Mouse (Mus musculus) ES-Bruce4 (cell line): Measurements from ENCODE around the gene Gm49486. TPM values are rescaled to one million over a fixed set of nuclear protein-coding genes. Genes with fewer than 3 reads are reported as not detected.

Source experiments
- H3K27ac ChIP-seq: 2 replicates; pipeline ENCODE4 v1.5.1; 2012; ENCODE audit warnings: low read length, inconsistent platforms; ENCODE audit not compliant: insufficient read depth
- H3K27me3 ChIP-seq: 2 replicates; pipeline ENCODE4 v1.6.1; 2012; ENCODE audit warnings: mild to moderate bottlenecking, low read length, inconsistent platforms; ENCODE audit not compliant: control insufficient read depth, poor library complexity, insufficient read depth, severe bottlenecking
- H3K36me3 ChIP-seq: 2 replicates; pipeline ENCODE4 v1.6.1; 2012; ENCODE audit warnings: inconsistent platforms, mild to moderate bottlenecking, low read length, moderate library complexity; ENCODE audit not compliant: control insufficient read depth, poor library complexity, insufficient read depth, severe bottlenecking
- H3K4me1 ChIP-seq: one replicate; pipeline ENCODE4 v1.8.1; 2011; ENCODE audit warnings: low read length; ENCODE audit not compliant: control insufficient read depth, insufficient read depth
- H3K4me3 ChIP-seq: 2 replicates; pipeline ENCODE4 v1.5.1; 2011; ENCODE audit warnings: low read depth, mild to moderate bottlenecking, low read length
- H3K9ac ChIP-seq: 2 replicates; pipeline ENCODE4 v1.6.1; 2012; ENCODE audit warnings: low read depth, mild to moderate bottlenecking, inconsistent platforms; ENCODE audit not compliant: poor library complexity, severe bottlenecking
- H3K9me3 ChIP-seq: replicated peaks from 2 replicates; pipeline ENCODE4 v1.6.1; 2012; ENCODE audit warnings: mild to moderate bottlenecking, low read length, inconsistent platforms; ENCODE audit not compliant: control insufficient read depth, poor library complexity, insufficient read depth, severe bottlenecking
- CTCF ChIP-seq: IDR thresholded peaks from one replicate; pipeline ENCODE4 v1.8.1; 2011; ENCODE audit warnings: low read depth, low read length
- EP300 ChIP-seq: IDR thresholded peaks from 2 replicates; pipeline ENCODE4 v1.6.1; 2011; ENCODE audit warnings: low read depth, low read length; ENCODE audit not compliant: insufficient read depth
- POLR2A ChIP-seq: IDR thresholded peaks from one replicate; pipeline ENCODE4 v1.8.1; 2011; ENCODE audit warnings: low read length; ENCODE audit not compliant: insufficient read depth
- polyA plus RNA-seq: library from polyadenylated mRNA; stranded (reverse); fragments of >200 nt; gene quantifications from 2 replicates; pipeline ENCODE4 v1.2.4, GENCODE M21; 2011; ENCODE audit warnings: low read depth; ENCODE audit not compliant: missing spikeins, insufficient read depth, insufficient read length

Gm49486 gene
- polyA plus RNA-seq = 1.0 TPM in 2 replicates

DNA sequence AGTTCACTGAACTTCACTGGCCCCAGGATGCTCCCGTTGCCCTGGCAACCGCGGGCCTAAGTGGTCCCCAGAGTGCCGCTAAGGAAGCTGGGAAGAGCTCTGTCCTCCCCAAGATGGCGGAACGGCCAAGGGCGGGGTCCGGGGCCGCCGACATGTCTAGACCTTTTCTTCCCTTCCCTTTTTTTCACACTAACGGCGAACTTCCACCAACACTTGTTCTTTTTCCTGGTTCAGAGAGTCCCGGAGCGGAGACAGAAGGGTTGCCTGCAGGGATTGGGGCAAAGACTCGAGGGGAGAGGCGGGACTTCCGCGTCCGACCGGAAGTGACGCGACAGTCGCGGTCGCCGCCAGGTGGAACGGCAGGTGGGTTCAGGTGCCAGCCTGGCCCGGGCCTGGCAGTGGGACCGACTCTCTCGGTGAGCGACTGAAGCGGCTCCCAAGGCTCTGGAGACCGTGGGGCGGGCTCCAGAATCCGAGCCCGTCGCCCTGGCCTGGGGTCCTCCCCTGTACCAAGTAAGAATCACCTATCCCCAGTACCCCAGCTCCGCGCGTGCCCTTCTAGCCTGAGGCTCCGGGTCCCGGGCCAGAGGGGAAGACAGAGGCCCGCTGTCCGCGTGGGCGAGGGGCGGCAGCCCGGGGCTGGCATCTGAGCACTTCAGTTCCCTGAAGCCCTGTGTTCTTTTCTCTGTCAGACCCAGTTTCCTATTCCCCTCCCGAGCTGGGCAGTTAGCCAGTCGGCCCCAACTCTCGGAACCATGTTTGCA lies at the start of gene Gm49486, which contains the start of gene Pick1:
TSS of gene Gm49486 (plus strand) at position 334 of the 764 bp plus-strand sequence.
TSS of gene Pick1 (plus strand) at position 116 of the 764 bp plus-strand sequence.
- Histone ChIP-seq H3K27ac (peak within 1 kb of the TSS; percentile 93), H3K27me3 (no peaks in the 10 kb centered on the region), H3K36me3 (peaks cover 15% of the 10 kb centered on the region), H3K4me1 (no peaks in the 10 kb centered on the region), H3K9me3 (no peaks in the 10 kb centered on the region), H3K4me3 (peak within 1 kb of the TSS; percentile 93), H3K9ac (peak within 1 kb of the TSS; percentile 79)
- TF ChIP-seq CTCF (no peak), POLR2A (peak; percentile 43), EP300 (no peak)

DNA sequence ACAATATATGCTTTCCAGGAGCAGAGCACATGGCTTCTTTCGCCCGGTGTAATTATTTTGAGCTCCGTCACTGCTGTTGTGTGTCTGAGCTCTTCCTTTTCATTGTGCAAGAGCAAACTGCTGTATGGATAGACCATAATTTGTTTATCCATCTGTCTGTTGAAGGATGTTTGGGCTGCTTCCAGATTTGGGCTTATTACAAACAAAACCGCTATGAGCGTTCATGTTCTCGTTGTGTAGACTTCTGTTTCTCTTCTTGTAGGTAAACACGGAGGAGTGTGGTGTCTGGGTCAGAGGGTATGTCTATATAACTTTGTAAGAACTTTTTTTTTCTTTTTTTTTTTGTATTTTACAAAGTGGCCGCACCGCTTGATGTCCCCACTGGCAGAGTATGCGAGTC lies 44.0 kb upstream of the Gm49486 start:
- no peak overlapping the region for H3K4me3 ChIP-seq
- TF ChIP-seq EP300 (no peak), CTCF (no peak), POLR2A (no peak)
- H3K9me3 ChIP-seq = no peaks in the 10 kb centered on the region
- H3K36me3 ChIP-seq = no peaks in the 10 kb centered on the region
- H3K4me1 ChIP-seq = no peaks in the 10 kb centered on the region
- no peak overlapping the region for H3K9ac ChIP-seq
- H3K27me3 ChIP-seq = no peaks in the 10 kb centered on the region
- no peak overlapping the region for H3K27ac ChIP-seq

DNA sequence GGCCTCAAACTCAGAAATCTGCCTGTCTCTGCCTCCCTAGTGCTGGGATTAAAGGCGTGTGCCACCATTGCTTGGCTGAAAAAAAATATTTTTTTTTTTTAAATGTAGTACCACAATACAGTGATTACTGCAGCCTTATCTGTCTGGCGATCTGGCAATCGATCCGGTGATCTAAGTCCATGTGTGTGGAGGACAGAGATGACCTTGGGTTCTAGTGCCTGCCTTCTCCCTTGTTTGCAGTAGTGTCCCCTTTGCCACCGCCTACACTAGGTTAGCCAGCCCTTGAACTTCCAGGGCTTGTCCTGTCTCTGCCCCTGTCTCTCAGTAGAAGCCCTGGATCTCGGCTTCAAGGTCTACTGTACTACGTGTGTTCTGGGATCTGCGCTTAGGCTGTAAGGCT lies 41.4 kb upstream of the Gm49486 start:
- Histone ChIP-seq H3K4me1 (peaks cover 2% of the 10 kb centered on the region), H3K27me3 (no peaks in the 10 kb centered on the region), H3K27ac (no peak overlapping the region), H3K9ac (no peak overlapping the region), H3K36me3 (no peaks in the 10 kb centered on the region), H3K4me3 (no peak overlapping the region), H3K9me3 (no peaks in the 10 kb centered on the region)
- no peak for TF ChIP-seq POLR2A
- no peak for TF ChIP-seq CTCF
- no peak for TF ChIP-seq EP300

DNA sequence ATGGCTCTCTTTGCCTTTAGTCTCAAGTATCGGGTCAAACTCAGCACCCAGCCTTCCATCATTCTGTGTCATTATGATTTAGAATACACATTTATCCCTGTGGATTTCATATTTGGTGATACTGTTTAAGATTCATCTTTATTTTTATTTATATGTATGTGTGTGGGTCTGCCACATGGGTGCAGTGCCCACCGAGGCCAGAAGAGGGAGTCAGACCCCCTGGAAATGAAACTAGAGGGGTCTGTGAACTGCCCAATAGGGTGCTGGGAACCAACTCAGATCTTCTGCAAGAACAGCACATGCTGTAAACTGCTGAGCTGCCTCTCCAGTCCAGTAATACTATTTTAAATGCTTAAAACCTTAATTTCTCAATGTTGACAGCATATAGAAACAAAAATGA lies 37.8 kb upstream of the Gm49486 start:
- Histone ChIP-seq H3K9ac (no peak overlapping the region), H3K36me3 (no peaks in the 10 kb centered on the region), H3K4me3 (no peak overlapping the region), H3K27ac (no peak overlapping the region), H3K27me3 (no peaks in the 10 kb centered on the region), H3K9me3 (no peaks in the 10 kb centered on the region), H3K4me1 (peaks cover 2% of the 10 kb centered on the region)
- TF ChIP-seq POLR2A (no peak), CTCF (peak; percentile 23), EP300 (no peak)

DNA sequence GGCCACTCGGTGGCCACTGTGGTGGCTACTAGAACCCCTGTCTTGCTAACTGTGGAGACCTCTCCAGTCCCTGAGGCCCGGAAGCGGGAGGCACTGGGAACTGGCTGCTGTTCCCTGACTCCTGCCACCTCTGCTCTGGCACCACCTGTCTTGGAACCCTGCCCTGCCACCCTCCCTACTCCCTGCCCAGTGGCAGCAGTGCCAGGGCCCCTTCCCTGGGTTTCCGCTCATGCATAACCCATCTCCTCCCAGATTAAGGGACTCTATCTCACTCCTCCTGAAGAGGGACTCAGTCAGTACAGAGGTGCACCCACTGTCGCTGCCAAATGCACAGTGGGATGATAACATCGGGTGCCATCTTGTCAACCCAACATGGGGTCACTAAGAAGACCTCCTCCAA lies 36.7 kb upstream of the Gm49486 start:
- peaks cover 2% of the 10 kb centered on the region for H3K4me1 ChIP-seq
- H3K9me3 ChIP-seq = no peaks in the 10 kb centered on the region
- no peak overlapping the region for H3K27ac ChIP-seq
- no peak for TF ChIP-seq EP300
- no peak overlapping the region for H3K9ac ChIP-seq
- H3K4me3 ChIP-seq = peak overlapping the region; percentile 14; the same call in 1 of the 2 replicates
- H3K27me3 ChIP-seq = no peaks in the 10 kb centered on the region
- no peaks in the 10 kb centered on the region for H3K36me3 ChIP-seq
